Comparison of ENCODE assay signal across 27 mouse cellular contexts in the genomic region with DNA sequence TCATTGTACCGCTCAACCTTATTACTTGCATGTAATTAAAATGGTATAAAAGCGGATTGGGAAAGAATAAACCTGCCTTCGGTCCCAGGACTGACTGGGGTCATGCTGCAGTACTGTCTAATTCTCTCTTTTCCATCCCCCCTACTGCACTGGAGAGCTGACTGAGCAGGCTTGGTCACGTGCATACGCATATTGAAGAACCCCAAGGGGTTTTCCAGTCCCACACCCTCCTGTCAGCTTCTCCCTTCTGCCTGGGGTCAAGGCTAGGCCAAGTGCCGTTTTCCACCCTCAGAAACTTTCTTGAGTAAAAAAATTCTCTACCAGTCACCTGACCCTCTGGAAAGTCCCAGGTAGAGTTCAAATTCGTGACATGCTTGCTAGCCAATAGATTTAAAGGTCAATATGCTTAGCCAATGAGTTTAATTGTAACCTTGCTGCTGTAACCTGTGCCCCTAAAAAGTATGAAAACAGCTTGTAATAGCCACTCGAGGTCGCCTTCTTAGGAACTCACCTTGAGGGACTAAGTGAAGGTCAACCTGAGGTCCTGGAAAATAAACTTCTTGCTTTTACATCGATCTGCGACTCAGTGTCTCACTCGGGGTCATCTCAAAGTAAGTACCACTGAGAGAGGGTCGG. TPM values are rescaled to one million over a fixed set of nuclear protein-coding genes. Genes with fewer than 3 reads are reported as not detected.
DNase-seq lines count a peak whose midpoint lies in the region; ATAC-seq and TF ChIP-seq lines count a peak whose summit lies in the region.
"Had no signal": no experiment of that assay in that cellular context is flagged by ENCODE, and none has a peak within 500 bp of the region (broad histone marks: within the 10 kb centered on the region; RNA-seq: fewer than 3 reads in every experiment).

No protein-coding gene starts in this region.

- no peaks in the 10 kb centered on the region for H3K9me3 ChIP-seq in kidney, postnatal 0 days (replicated peaks; ENCODE audit: low read length)
- no peaks in the 10 kb centered on the region for H3K9me3 ChIP-seq in ES-E14 (ENCODE audit: control insufficient read depth, insufficient read depth, low read depth, low read length)
- H3K9me3 ChIP-seq: heart, embryonic 10.5 days; hindbrain, embryonic 10.5 days; limb, embryonic 15.5 days; neural tube, embryonic 13.5 days had no signal

- H3K9ac ChIP-seq in kidney, postnatal 0 days (ENCODE audit: low read depth, low read length) = no peak overlapping the region
- H3K9ac ChIP-seq in ES-E14 (ENCODE audit: insufficient read depth, low read depth, low read length, poor library complexity, severe bottlenecking) = peak overlapping the region; percentile 28; the same call in 1 of the 2 replicates
- H3K9ac ChIP-seq: limb, embryonic 15.5 days; liver, embryonic 14.5 days; lung, embryonic 14.5 days; neural tube, embryonic 13.5 days had no signal

- in situ Hi-C loops in ES-E14 (cut with MboI; ENCODE audit: low sequenced_read_pairs in 2 of 2, unreplicated experiment in 2 of 2) = no loop called here

- H3K4me3 ChIP-seq in kidney, postnatal 0 days (replicated peaks; ENCODE audit: low read depth, low read length) = no peak overlapping the region
- no peak overlapping the region; a peak in 1 of 4 replicates for H3K4me3 ChIP-seq in ES-E14 (ENCODE audit: insufficient read depth in 1 of 2, low read depth in 1 of 2, low read length in 2 of 2, poor library complexity in 1 of 2, severe bottlenecking in 1 of 2)
- H3K4me3 ChIP-seq: gastrocnemius, adult 2 months; heart, embryonic 10.5 days; hindbrain, embryonic 10.5 days; limb, embryonic 15.5 days; megakaryocyte, embryonic 14.5 days; myocyte; neural tube, embryonic 13.5 days had no signal

- DNase-seq in kidney, postnatal 0 days (ENCODE audit: low spot score) = no peak
- no peak for DNase-seq in kidney, adult 18-20 months
- no peak for DNase-seq in ES-E14 (ENCODE audit: low read depth, low spot score)
- no peak for DNase-seq in gastrocnemius, postnatal 14 days
- no peak for DNase-seq in adrenal gland, postnatal 10 days
- DNase-seq: adrenal gland, adult 8-10 months; cerebellum, adult 2 months; cerebellum, postnatal 25 days; embryo, embryonic 11 days; gastrocnemius, adult 2 months; kidney, adult 9 months; left cerebral cortex, postnatal 4 days; lung, embryonic 14.5 days; midbrain, embryonic 14.5 days; right cerebral cortex, adult 18-20 months had no signal

- intact Hi-C loops in gastrocnemius, postnatal 14 days (cut with DNase I; ENCODE audit: low total_unique reads) = no loop called here

- peak; percentile 37; the same call in 1 of the 2 replicates for ATAC-seq in kidney, postnatal 0 days (replicated peaks; ENCODE audit: low FRiP score, low read depth)
- peak; percentile 64 for ATAC-seq in CD4-positive, CD25-positive, alpha-beta regulatory T cell, adult 4 months
- peak; percentile 40 for ATAC-seq in monocyte, adult 5-6 weeks (replicated peaks; ENCODE audit: insufficient number of reproducible peaks, low FRiP score, low TSS enrichment, poor library complexity, severe bottlenecking)
- ATAC-seq: forebrain, embryonic 14.5 days; hindbrain, embryonic 16.5 days had no signal

- 73% methylated on average over 13 of the region's 13 CpGs for WGBS in kidney, postnatal 0 days

- no peaks in the 10 kb centered on the region for H3K27me3 ChIP-seq in kidney, postnatal 0 days (ENCODE audit: insufficient read depth, low read length)
- H3K27me3 ChIP-seq: limb, embryonic 15.5 days; neural tube, embryonic 13.5 days had no signal

- H3K27ac ChIP-seq in kidney, postnatal 0 days = 0 out of 2 replicates have a peak overlapping the region, but pooled peaks have one; percentile 31
- no peak overlapping the region; the same call in 1 of the 2 replicates for H3K27ac ChIP-seq in ES-E14 (ENCODE audit: insufficient read depth, low read depth, low read length, poor library complexity, severe bottlenecking)
- H3K27ac ChIP-seq: gastrocnemius, adult 2 months; heart, embryonic 10.5 days; hindbrain, embryonic 10.5 days; limb, embryonic 15.5 days; liver, embryonic 14.5 days; neural tube, embryonic 13.5 days had no signal

- H3K4me2 ChIP-seq in kidney, postnatal 0 days (ENCODE audit: low read length) = no peak overlapping the region
- H3K4me2 ChIP-seq: limb, embryonic 15.5 days; lung, embryonic 14.5 days; neural tube, embryonic 13.5 days had no signal

- no peak for TF ChIP-seq CTCF in kidney, postnatal 0 days (IDR thresholded peaks at IDR 0.05; ENCODE audit: low read depth)

- H3K36me3 ChIP-seq in kidney, postnatal 0 days (ENCODE audit: insufficient read depth, low read length) = no peaks in the 10 kb centered on the region
- H3K36me3 ChIP-seq in ES-E14 (ENCODE audit: control insufficient read depth, insufficient read depth, low read length, poor library complexity, severe bottlenecking) = no peaks in the 10 kb centered on the region
- H3K36me3 ChIP-seq: heart, embryonic 10.5 days; hindbrain, embryonic 10.5 days; limb, embryonic 15.5 days; neural tube, embryonic 13.5 days had no signal

- no peaks in the 10 kb centered on the region for H3K4me1 ChIP-seq in kidney, postnatal 0 days (replicated peaks; ENCODE audit: insufficient read depth, low read length)
- H3K4me1 ChIP-seq in ES-E14 (ENCODE audit: control insufficient read depth in 2 of 2, insufficient read depth in 2 of 2, low read length in 2 of 2, poor library complexity in 1 of 2) = peaks cover 0 to 23% of the 10 kb centered on the region in 2 experiments; a peak in 3 of 4 replicates
- H3K4me1 ChIP-seq: limb, embryonic 15.5 days; megakaryocyte, embryonic 14.5 days had no signal

TF ChIP-seq in ES-E14, 5 proteins besides CTCF, POLR2A, EP300 and RAD21:
- TF ChIP-seq ZC3H11A (IDR thresholded peaks at IDR 0.05; ENCODE audit: borderline replicate concordance, low read depth, low read length) (no peak), MAFK (IDR thresholded peaks at IDR 0.05; ENCODE audit: insufficient read depth, low read depth, low read length) (no peak), HCFC1 (IDR thresholded peaks at IDR 0.05; ENCODE audit: borderline replicate concordance, insufficient read depth, low read length) (no peak), ZNF384 (IDR thresholded peaks at IDR 0.05; ENCODE audit: low read depth, low read length) (no peak), CHD2 (IDR thresholded peaks at IDR 0.05; ENCODE audit: low read depth, low read length) (no peak)

RNA-seq across cellular contexts. Expression of a gene that starts 7.0 kb away (rescaled TPM):
- polyA plus RNA-seq in kidney, postnatal 0 days (2015; fragmentation: Nextera tagmentation; extraction: Ambion mirVana) = 1.8 and 2.2 TPM in 2 replicates
- polyA plus RNA-seq in CD4-positive, CD25-positive, alpha-beta regulatory T cell, adult 4 months (2017; shearing (Covaris generic)) = under 1 TPM; 0.65 to 0.67 TPM
- total RNA-seq in ES-E14 (2012; rRNA removed) = 0.42 and 0.71 TPM in 2 replicates
- 0.19 TPM in 1 of 3 replicates, not detected in the others for total RNA-seq in monocyte, adult 5-6 weeks (2017)
- 1 to 10 TPM; 1.8 to 4.7 TPM for total RNA-seq in gastrocnemius, postnatal 14 days (2021)
- 1 to 10 TPM in 1 of 2 experiments, under 1 TPM in 1; 0.48 to 1.6 TPM for total RNA-seq in adrenal gland, postnatal 10 days (2021)

RNA-seq across cellular contexts. Expression of a gene that starts 21.6 kb away (rescaled TPM):
- polyA plus RNA-seq in kidney, postnatal 0 days (2015; fragmentation: Nextera tagmentation; extraction: Ambion mirVana) = 137 and 140 TPM in 2 replicates
- polyA plus RNA-seq in CD4-positive, CD25-positive, alpha-beta regulatory T cell, adult 4 months (2017; shearing (Covaris generic)) = 1 to 10 TPM; 1.3 to 2.6 TPM
- 27.5 and 27.8 TPM in 2 replicates for total RNA-seq in ES-E14 (2012; rRNA removed)
- total RNA-seq in monocyte, adult 5-6 weeks (2017) = 6.4 to 10.0 TPM (median 7.6 TPM) in 3 replicates
- total RNA-seq in gastrocnemius, postnatal 14 days (2021) = 10 to 100 TPM; 43.1 to 43.3 TPM
- total RNA-seq in adrenal gland, postnatal 10 days (2021) = 10 to 100 TPM; 55.0 to 58.8 TPM

RNA-seq across cellular contexts. Expression of a gene that starts 21.6 kb away (rescaled TPM):
- polyA plus RNA-seq in kidney, postnatal 0 days (2015; fragmentation: Nextera tagmentation; extraction: Ambion mirVana) = 79.1 and 82.4 TPM in 2 replicates
- 10 to 100 TPM; 35.0 to 38.4 TPM for polyA plus RNA-seq in CD4-positive, CD25-positive, alpha-beta regulatory T cell, adult 4 months (2017; shearing (Covaris generic))
- 82.0 and 84.4 TPM in 2 replicates for total RNA-seq in ES-E14 (2012; rRNA removed)
- total RNA-seq in monocyte, adult 5-6 weeks (2017) = 25.7 to 26.9 TPM (median 26.0 TPM) in 3 replicates
- total RNA-seq in gastrocnemius, postnatal 14 days (2021) = 10 to 100 TPM; 16.3 to 20.6 TPM
- 10 to 100 TPM; 41.2 to 43.9 TPM for total RNA-seq in adrenal gland, postnatal 10 days (2021)

RNA-seq across cellular contexts. Expression of a gene that starts 48.1 kb away (rescaled TPM):
- polyA plus RNA-seq in kidney, postnatal 0 days (2015; fragmentation: Nextera tagmentation; extraction: Ambion mirVana) = 0.98 and 1.0 TPM in 2 replicates
- polyA plus RNA-seq in CD4-positive, CD25-positive, alpha-beta regulatory T cell, adult 4 months (2017; shearing (Covaris generic)) = not detected
- total RNA-seq in ES-E14 (2012; rRNA removed) = 0.40 and 0.58 TPM in 2 replicates
- total RNA-seq in monocyte, adult 5-6 weeks (2017) = 0.53 TPM in 1 of 3 replicates, not detected in the others
- under 1 TPM in 1 of 2 experiments, not detected in 1; 0.04 TPM for total RNA-seq in gastrocnemius, postnatal 14 days (2021)
- total RNA-seq in adrenal gland, postnatal 10 days (2021) = under 1 TPM; 0.06 to 0.24 TPM
- total RNA-seq: adrenal gland, adult 8-10 months; gastrocnemius, adult 2 months had no signal
- polyA plus RNA-seq: heart, postnatal 0 days; myocyte had no signal
